13 mouse cellular contexts compared by ENCODE assay signal in genomic region chr8:117343484-117343883, GRCm38 (mm10).
A peak's percentile ranks its signal among the peaks of the same experiment; 100 is the strongest.
DNase-seq lines count a peak whose midpoint lies in the region; TF ChIP-seq lines count a peak whose summit lies in the region.
"Had no signal": no experiment of that assay in that cellular context is flagged by ENCODE, and none has a peak within 500 bp of the region (broad histone marks: within the 10 kb centered on the region; RNA-seq: fewer than 3 reads in every experiment).

No protein-coding gene starts in this region.

- no peaks in the 10 kb centered on the region for H3K36me3 ChIP-seq in macrophage (ENCODE audit: inconsistent target)
- H3K36me3 ChIP-seq in embryonic facial prominence, embryonic 10.5 days (replicated peaks), result no peaks in the 10 kb centered on the region
- H3K36me3 ChIP-seq: neural tube, embryonic 12.5 days had no signal

- H3K9me3 ChIP-seq in embryonic facial prominence, embryonic 10.5 days, result no peaks in the 10 kb centered on the region
- H3K9me3 ChIP-seq: neural tube, embryonic 12.5 days had no signal

- no peak overlapping the region; the same call in 1 of the 2 replicates for H3K4me3 ChIP-seq in gastrocnemius, adult 2 months
- peak overlapping the region; percentile 1; the same call in 1 of the 2 replicates for H3K4me3 ChIP-seq in macrophage (ENCODE audit: inconsistent target)
- no peak overlapping the region for H3K4me3 ChIP-seq in embryonic facial prominence, embryonic 10.5 days
- H3K4me3 ChIP-seq: neural tube, embryonic 12.5 days had no signal

- no peaks in the 10 kb centered on the region for H3K27me3 ChIP-seq in embryonic facial prominence, embryonic 10.5 days (replicated peaks; ENCODE audit: low read depth, poor library complexity, severe bottlenecking)
- H3K27me3 ChIP-seq: neural tube, embryonic 12.5 days had no signal

- 0% methylated on average over 10 of the region's 10 CpGs for WGBS in macrophage (ENCODE audit: missing documents)
- WGBS in embryonic facial prominence, embryonic 10.5 days, result 84% methylated on average over 10 of the region's 10 CpGs

- peaks cover 98% of the 10 kb centered on the region for H3K79me2 ChIP-seq in macrophage (ENCODE audit: inconsistent target)

- TF ChIP-seq CTCF in gastrocnemius, adult 2 months (IDR thresholded peaks at IDR 0.05), result no peak

- 0 out of 2 replicates have a peak overlapping the region, but pooled peaks have one; percentile 16 for H3K27ac ChIP-seq in gastrocnemius, adult 2 months
- H3K27ac ChIP-seq in macrophage, result peak overlapping the region; percentile 86
- H3K27ac ChIP-seq in embryonic facial prominence, embryonic 10.5 days (replicated peaks), result no peak overlapping the region
- H3K27ac ChIP-seq: neural tube, embryonic 12.5 days had no signal

- intact Hi-C loops in gastrocnemius, adult 2 months (cut with DNase I), result no loop called here

- DNase-seq in gastrocnemius, adult 2 months, result no peak
- DNase-seq in gastrocnemius, adult 18-20 months (ENCODE audit: low spot score), result no peak
- DNase-seq in thymus, postnatal 0 days (ENCODE audit: low spot score), result peak; percentile 45
- DNase-seq in thymus, postnatal 10 days (ENCODE audit: low spot score in 2 of 2), result no peak
- DNase-seq in embryonic facial prominence, embryonic 10.5 days (ENCODE audit: low spot score), result no peak
- no peak for DNase-seq in embryo, embryonic 10 days (ENCODE audit: low spot score)
- DNase-seq in gastrocnemius, postnatal 4 days (ENCODE audit: low spot score in 2 of 2), result no peak
- DNase-seq: cerebellum, postnatal 25 days; kidney, postnatal 10 days; lung, postnatal 10 days; thymus, postnatal 14 days had no signal

- peaks cover 51% of the 10 kb centered on the region for H3K4me1 ChIP-seq in embryonic facial prominence, embryonic 10.5 days
